Mouse (Mus musculus) spleen, postnatal 4 days (tissue): ENCODE data around the gene Grb14.

ENCODE experiments used
- DNase-seq, 2 experiments: peaks; one replicate each; pipeline ENCODE4 v3.0.0; 2022; ENCODE audit warnings: low spot score in 2 of 2

Gene Grb14

GRCm38 (mm10) chr2:64974549-64974948, 50.2 kb downstream of the Grb14 start:
- DNase-seq, result no peak

- DNase-seq, result no peak
Observed at GRCm38 (mm10) chr2:64973819-64974441, 50.9 kb downstream of the Grb14 start.

GRCm38 (mm10) chr2:64973125-64973524, 51.7 kb downstream of the Grb14 start:
- DNase-seq, result no peak

GRCm38 (mm10) chr2:64971828-64972227, 53.0 kb downstream of the Grb14 start:
- no peak for DNase-seq

- no peak for DNase-seq
Observed at GRCm38 (mm10) chr2:64970992-64971391, 53.8 kb downstream of the Grb14 start.

GRCm38 (mm10) chr2:64966893-64967444, 57.8 kb downstream of the Grb14 start:
- DNase-seq, result no peak

GRCm38 (mm10) chr2:64966323-64966722, 58.5 kb downstream of the Grb14 start:
- no peak for DNase-seq

- no peak for DNase-seq
Observed at GRCm38 (mm10) chr2:64965227-64965864, 59.4 kb downstream of the Grb14 start.

- DNase-seq, result no peak
Observed at GRCm38 (mm10) chr2:64962196-64962595, 62.6 kb downstream of the Grb14 start.

GRCm38 (mm10) chr2:64961381-64961780, 63.4 kb downstream of the Grb14 start:
- DNase-seq, result no peak

- DNase-seq, result no peak
Observed at GRCm38 (mm10) chr2:64959657-64960056, 65.1 kb downstream of the Grb14 start.

- no peak for DNase-seq
Observed at GRCm38 (mm10) chr2:64955441-64955840, 69.3 kb downstream of the Grb14 start.

GRCm38 (mm10) chr2:64949210-64949609, 75.6 kb downstream of the Grb14 start:
- no peak for DNase-seq

GRCm38 (mm10) chr2:64948418-64949169, 76.2 kb downstream of the Grb14 start:
- no peak for DNase-seq

- no peak for DNase-seq
Observed at GRCm38 (mm10) chr2:64947484-64947883, 77.3 kb downstream of the Grb14 start.

GRCm38 (mm10) chr2:64920879-64921278, 103.9 kb downstream of the Grb14 start:
- no peak for DNase-seq

- DNase-seq, result no peak
Observed at GRCm38 (mm10) chr2:64915448-64915847, 109.3 kb downstream of the Grb14 start.

GRCm38 (mm10) chr2:64904877-64905276, 119.9 kb downstream of the Grb14 start:
- DNase-seq, result no peak

- DNase-seq, result no peak
Observed at GRCm38 (mm10) chr2:64897844-64898243, 126.9 kb downstream of the Grb14 start.

GRCm38 (mm10) chr2:64893233-64893632, 131.6 kb downstream of the Grb14 start:
- no peak for DNase-seq

- DNase-seq, result no peak
Observed at GRCm38 (mm10) chr2:64887098-64887757, 137.6 kb downstream of the Grb14 start.

- DNase-seq, result no peak
Observed at GRCm38 (mm10) chr2:64885696-64886095, 139.1 kb downstream of the Grb14 start.
